Comparison of ENCODE assay signal across 10 mouse cellular contexts in genomic region chr3:129224806-129225576, GRCm38 (mm10). TPM values are rescaled to one million over a fixed set of nuclear protein-coding genes. Genes with fewer than 3 reads are reported as not detected.
DNase-seq lines count a peak whose midpoint lies in the region; ATAC-seq lines count a peak whose summit lies in the region.
"Had no signal": no experiment of that assay in that cellular context is flagged by ENCODE, and none has a peak within 500 bp of the region (broad histone marks: within the 10 kb centered on the region; RNA-seq: fewer than 3 reads in every experiment).

No protein-coding gene starts in this region.

- H3K9ac ChIP-seq in heart, embryonic 13.5 days, result peak overlapping the region; percentile 75
- H3K9ac ChIP-seq in kidney, embryonic 14.5 days (ENCODE audit: low read depth, low read length), result peak overlapping the region; percentile 37; the same call in 1 of the 2 replicates
- H3K9ac ChIP-seq in midbrain, embryonic 14.5 days (replicated peaks; ENCODE audit: low read length), result no peak overlapping the region
- H3K9ac ChIP-seq: forebrain, embryonic 12.5 days had no signal

- H3K4me2 ChIP-seq in heart, embryonic 13.5 days, result peak overlapping the region; percentile 67
- H3K4me2 ChIP-seq in kidney, embryonic 14.5 days (replicated peaks; ENCODE audit: low read depth, low read length), result peak overlapping the region; percentile 25
- H3K4me2 ChIP-seq in midbrain, embryonic 14.5 days (ENCODE audit: low read length), result 0 out of 2 replicates have a peak overlapping the region, but pooled peaks have one; percentile 6
- H3K4me2 ChIP-seq: forebrain, embryonic 12.5 days had no signal

- H3K27ac ChIP-seq in heart, embryonic 13.5 days (replicated peaks), result 0 out of 2 replicates have a peak overlapping the region, but pooled peaks have one; percentile 15
- H3K27ac ChIP-seq in kidney, embryonic 14.5 days (ENCODE audit: low read depth, low read length), result no peak overlapping the region
- no peak overlapping the region for H3K27ac ChIP-seq in midbrain, embryonic 14.5 days (replicated peaks; ENCODE audit: low read depth, low read length)
- H3K27ac ChIP-seq: forebrain, embryonic 12.5 days had no signal

- H3K36me3 ChIP-seq in heart, embryonic 13.5 days, result no peaks in the 10 kb centered on the region
- H3K36me3 ChIP-seq in kidney, embryonic 14.5 days (ENCODE audit: control insufficient read depth, insufficient read depth, low read length), result no peaks in the 10 kb centered on the region
- no peaks in the 10 kb centered on the region for H3K36me3 ChIP-seq in midbrain, embryonic 14.5 days (ENCODE audit: control insufficient read depth, insufficient read depth, low read length)
- H3K36me3 ChIP-seq: forebrain, embryonic 12.5 days had no signal

- peaks cover 33% of the 10 kb centered on the region for H3K4me1 ChIP-seq in heart, embryonic 13.5 days
- H3K4me1 ChIP-seq in kidney, embryonic 14.5 days (ENCODE audit: control insufficient read depth, insufficient read depth, low read length), result peaks cover 7% of the 10 kb centered on the region; the same call in 1 of the 2 replicates
- H3K4me1 ChIP-seq in midbrain, embryonic 14.5 days (ENCODE audit: control insufficient read depth, insufficient read depth, low read length), result no peaks in the 10 kb centered on the region

- WGBS in heart, embryonic 13.5 days, result under 1% methylated on average over 40 of the region's 40 CpGs
- under 1% methylated on average over 37 of the region's 40 CpGs for WGBS in kidney, embryonic 14.5 days
- WGBS in midbrain, embryonic 14.5 days, result under 1% methylated on average over 40 of the region's 40 CpGs

- intact Hi-C loops in heart, postnatal 36 days (cut with DNase I), result no loop called here

- H3K4me3 ChIP-seq in heart, embryonic 13.5 days, result peak overlapping the region; percentile 50
- peak overlapping the region; percentile 25 for H3K4me3 ChIP-seq in kidney, embryonic 14.5 days (ENCODE audit: low read length)
- H3K4me3 ChIP-seq in midbrain, embryonic 14.5 days (replicated peaks; ENCODE audit: low read depth, low read length), result no peak overlapping the region
- H3K4me3 ChIP-seq: forebrain, embryonic 12.5 days had no signal

- H3K9me3 ChIP-seq in heart, embryonic 13.5 days, result no peaks in the 10 kb centered on the region
- H3K9me3 ChIP-seq in kidney, embryonic 14.5 days (ENCODE audit: control insufficient read depth, low read length), result no peaks in the 10 kb centered on the region
- H3K9me3 ChIP-seq in midbrain, embryonic 14.5 days (ENCODE audit: control insufficient read depth, low read length), result no peaks in the 10 kb centered on the region
- H3K9me3 ChIP-seq: forebrain, embryonic 12.5 days had no signal

- no peak for ATAC-seq in heart, embryonic 13.5 days (ENCODE audit: extremely low read depth, insufficient number of reproducible peaks, low FRiP score, low TSS enrichment)
- peak; percentile 56 for ATAC-seq in kidney, embryonic 14.5 days (ENCODE audit: low FRiP score, low TSS enrichment)
- ATAC-seq in midbrain, embryonic 14.5 days (ENCODE audit: low FRiP score, low TSS enrichment), result peak; percentile 38; the same call in 1 of the 2 replicates

- DNase-seq in heart, postnatal 36 days, result no peak
- DNase-seq in embryo, embryonic 10.5 days (ENCODE audit: low spot score), result peak; percentile 50
- peak; percentile 7 for DNase-seq in midbrain, embryonic 14.5 days
- DNase-seq in spleen, adult 12 weeks (ENCODE audit: low spot score), result no peak
- no peak for DNase-seq in spleen, postnatal 10 days (ENCODE audit: low spot score in 2 of 2)
- DNase-seq in T-cell, adult 2 months (ENCODE audit: low spot score), result no peak

- H3K27me3 ChIP-seq in heart, embryonic 13.5 days (replicated peaks), result peaks cover 89% of the 10 kb centered on the region
- peaks cover 85% of the 10 kb centered on the region for H3K27me3 ChIP-seq in kidney, embryonic 14.5 days (ENCODE audit: control insufficient read depth, insufficient read depth, low read length)
- H3K27me3 ChIP-seq in midbrain, embryonic 14.5 days (ENCODE audit: control insufficient read depth, insufficient read depth, low read length), result peaks cover 82% of the 10 kb centered on the region

RNA-seq across cellular contexts. Expression of gene Pitx2, which starts 25.3 kb away (rescaled TPM):
- polyA plus RNA-seq in heart, embryonic 13.5 days (2015; fragmentation: Nextera tagmentation; extraction: Ambion mirVana), result 29.2 and 30.1 TPM in 2 replicates
- total RNA-seq in heart, postnatal 36 days (2021), result 1 to 10 TPM in 1 of 2 experiments, under 1 TPM in 1; 0.43 to 1.1 TPM
- 1.7 and 1.8 TPM in 2 replicates for polyA plus RNA-seq in kidney, embryonic 14.5 days (2014; fragmentation: Nextera tagmentation; extraction: Ambion mirVana)
- 27.0 and 27.5 TPM in 2 replicates for polyA plus RNA-seq in midbrain, embryonic 14.5 days (2014; fragmentation: Nextera tagmentation; extraction: Ambion mirVana)
- total RNA-seq: neutrophil, adult 5-6 weeks had no signal

Comparison
In these comparisons a context has a peak if more than half of its experiments do, and no peak if none do; other contexts are left out.
1. H3K4me2 ChIP-seq: peak in every context shown above with its lines; median percentile 67 in heart, embryonic 13.5 days; 25 in kidney, embryonic 14.5 days; 6 in midbrain, embryonic 14.5 days.
2. DNase-seq: peak in embryo, embryonic 10.5 days (single experiment) and midbrain, embryonic 14.5 days (single experiment); none in heart, postnatal 36 days (0 of 2), spleen, adult 12 weeks (single experiment), spleen, postnatal 10 days (0 of 2) and T-cell, adult 2 months (single experiment).